Mouse (Mus musculus) bone marrow macrophage, adult 2 months (primary cell): ENCODE results near the gene Yy1. TPM values are rescaled to one million over a fixed set of nuclear protein-coding genes. Genes with fewer than 3 reads are reported as not detected.

ENCODE experiments used
- H3K27ac ChIP-seq: 2 replicates; pipeline ENCODE4 v1.5.1; 2012; ENCODE audit warnings: low read depth, low read length; ENCODE audit not compliant: insufficient read depth
- H3K4me1 ChIP-seq: 2 replicates; pipeline ENCODE4 v1.6.1; 2012; ENCODE audit warnings: low read length; ENCODE audit not compliant: control insufficient read depth, insufficient read depth
- H3K4me3 ChIP-seq: 2 replicates; pipeline ENCODE4 v1.5.1; 2012; ENCODE audit warnings: mild to moderate bottlenecking, low read length, moderate library complexity; ENCODE audit not compliant: insufficient read depth
- CTCF ChIP-seq: IDR thresholded peaks from 2 replicates; pipeline ENCODE4 v1.5.1; 2012; ENCODE audit warnings: low read depth, mild to moderate bottlenecking, low read length, moderate library complexity
- POLR2A ChIP-seq: IDR thresholded peaks from 2 replicates; pipeline ENCODE4 v1.6.1; 2012; ENCODE audit warnings: mild to moderate bottlenecking, low read depth, low read length, borderline replicate concordance
- polyA plus RNA-seq: library from polyadenylated mRNA; stranded (reverse); fragments of >200 nt; gene quantifications from 2 replicates; pipeline ENCODE4 v1.2.4, GENCODE M21; 2012; ENCODE audit not compliant: missing spikeins, insufficient read depth, insufficient read length

Gene Yy1
- polyA plus RNA-seq, 1 experiment, result 77.7 TPM

DNA sequence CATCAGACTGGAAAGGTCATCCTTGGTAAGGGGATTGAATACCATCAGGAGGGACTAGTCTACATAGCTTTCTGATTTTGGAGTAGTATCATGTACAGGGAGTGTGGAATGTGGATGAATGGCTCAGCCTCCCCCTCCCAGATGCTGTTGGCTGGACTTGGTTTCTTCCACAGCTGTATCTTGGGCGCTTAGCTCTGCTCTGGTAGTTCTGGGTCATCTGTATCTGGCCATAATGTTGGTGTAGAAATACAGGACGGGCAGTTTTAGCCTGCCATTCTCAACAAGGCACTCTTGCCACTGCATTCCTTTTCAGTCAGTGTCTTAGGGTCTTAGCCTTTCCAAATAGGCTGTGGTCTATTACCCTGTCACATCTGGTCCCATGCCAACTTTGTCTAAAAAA, 8.8 kb downstream of the Yy1 start:
- H3K27ac ChIP-seq, result no peak overlapping the region
- H3K4me1 ChIP-seq, result peaks cover 29% of the 10 kb centered on the region
- H3K4me3 ChIP-seq, result no peak overlapping the region
- no peak for TF ChIP-seq POLR2A
- no peak for TF ChIP-seq CTCF

GRCm38 (mm10) chr12:108804388-108804787, 11.6 kb downstream of the Yy1 start:
- no peak overlapping the region for H3K4me3 ChIP-seq
- no peak overlapping the region for H3K27ac ChIP-seq
- TF ChIP-seq CTCF, result no peak
- TF ChIP-seq POLR2A, result no peak
- peaks cover 41% of the 10 kb centered on the region for H3K4me1 ChIP-seq

GRCm38 (mm10) chr12:108808465-108808864, 15.7 kb downstream of the Yy1 start:
- TF ChIP-seq CTCF (no peak), POLR2A (no peak)

GRCm38 (mm10) chr12:108809771-108810170, 17.0 kb downstream of the Yy1 start:
- Histone ChIP-seq H3K27ac (no peak overlapping the region), H3K4me1 (peaks cover 26% of the 10 kb centered on the region), H3K4me3 (no peak overlapping the region)
- TF ChIP-seq CTCF, result no peak
- TF ChIP-seq POLR2A, result no peak

More at GRCm38 (mm10) chr12:108808465-108808864, 15.7 kb downstream of the Yy1 start:
- Histone ChIP-seq H3K4me3 (no peak overlapping the region), H3K27ac (no peak overlapping the region), H3K4me1 (peaks cover 32% of the 10 kb centered on the region)

DNA sequence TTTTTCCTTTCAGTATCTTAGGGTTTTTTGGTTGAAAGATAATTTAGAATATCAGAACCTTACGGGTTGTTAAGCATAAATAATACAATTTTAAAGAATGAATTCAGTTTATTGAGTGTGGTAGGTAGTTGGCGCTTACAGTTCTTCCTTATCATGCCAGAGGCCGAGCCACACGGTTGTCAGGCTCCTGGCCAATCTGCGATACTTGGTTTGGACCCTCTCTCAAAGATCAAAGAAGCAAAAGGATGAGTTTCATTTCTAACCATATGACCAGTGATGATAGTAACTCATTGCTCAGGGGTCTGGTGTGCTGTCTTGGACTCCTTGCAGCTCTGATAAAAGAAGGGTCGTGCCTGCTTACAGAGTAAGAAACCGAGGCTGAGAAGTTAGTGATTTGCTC, 17.5 kb downstream of the Yy1 start:
- H3K4me1 ChIP-seq, result peaks cover 26% of the 10 kb centered on the region
- TF ChIP-seq POLR2A (no peak), CTCF (no peak)
- no peak overlapping the region for H3K4me3 ChIP-seq
- no peak overlapping the region for H3K27ac ChIP-seq

DNA sequence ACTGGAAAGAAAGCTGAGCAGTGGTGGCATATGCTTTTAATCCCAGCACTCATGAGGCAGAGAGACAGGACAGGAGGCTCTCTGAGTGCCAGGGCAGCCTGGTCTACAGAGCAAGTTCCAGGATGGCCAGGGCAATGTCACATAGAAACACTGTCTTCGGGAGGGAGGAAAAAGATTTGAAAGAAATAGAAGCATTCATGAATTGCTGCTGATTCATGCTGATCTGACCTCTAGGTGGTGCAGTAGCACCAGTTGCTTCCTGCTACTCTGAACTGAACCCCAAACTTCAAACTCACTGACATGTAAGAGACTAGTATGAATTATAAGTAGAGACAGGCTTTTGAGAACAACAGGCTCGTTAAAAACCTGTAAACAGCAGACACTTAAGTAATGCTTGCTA, 18.4 kb downstream of the Yy1 start:
- Histone ChIP-seq H3K27ac (no peak overlapping the region), H3K4me1 (peaks cover 24% of the 10 kb centered on the region), H3K4me3 (no peak overlapping the region)
- no peak for TF ChIP-seq CTCF
- no peak for TF ChIP-seq POLR2A

- no peak overlapping the region for H3K27ac ChIP-seq
- peaks cover 24% of the 10 kb centered on the region for H3K4me1 ChIP-seq
- TF ChIP-seq CTCF, result no peak
- TF ChIP-seq POLR2A, result no peak
- no peak overlapping the region for H3K4me3 ChIP-seq
Measured at GRCm38 (mm10) chr12:108812463-108812862, 19.7 kb downstream of the Yy1 start.

- peaks cover 8% of the 10 kb centered on the region for H3K4me1 ChIP-seq
- H3K4me3 ChIP-seq, result no peak overlapping the region
- TF ChIP-seq CTCF, result no peak
- no peak for TF ChIP-seq POLR2A
- H3K27ac ChIP-seq, result no peak overlapping the region
Measured at GRCm38 (mm10) chr12:108814470-108814869, 21.7 kb downstream of the Yy1 start.

DNA sequence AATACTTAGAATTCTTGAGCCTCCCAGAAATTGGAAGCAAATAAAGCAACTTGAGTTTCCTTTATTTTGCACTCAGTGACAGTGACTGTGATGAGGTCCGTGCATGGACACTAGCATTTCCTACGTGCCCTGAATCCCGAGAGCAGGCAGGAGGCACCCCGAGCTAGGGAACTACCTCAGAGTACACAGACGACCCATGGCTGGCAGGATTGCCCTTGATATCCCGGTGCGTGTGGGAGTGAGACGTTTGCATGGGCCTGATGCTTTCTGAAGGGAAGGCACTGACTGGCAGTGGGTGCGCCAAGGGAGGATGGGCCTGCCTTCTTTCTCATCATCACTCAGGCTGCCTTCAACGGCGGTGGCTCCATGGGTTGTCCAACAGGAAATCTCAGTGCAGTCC, 23.8 kb downstream of the Yy1 start:
- no peak overlapping the region for H3K4me3 ChIP-seq
- H3K4me1 ChIP-seq, result peaks cover under 1% of the 10 kb centered on the region; the same call in 1 of the 2 replicates
- H3K27ac ChIP-seq, result no peak overlapping the region
- TF ChIP-seq POLR2A, result no peak
- TF ChIP-seq CTCF, result no peak

- Histone ChIP-seq H3K27ac (no peak overlapping the region), H3K4me1 (no peaks in the 10 kb centered on the region), H3K4me3 (no peak overlapping the region)
- TF ChIP-seq POLR2A, result no peak
- TF ChIP-seq CTCF, result no peak
Measured at GRCm38 (mm10) chr12:108820461-108820860, 27.7 kb downstream of the Yy1 start.

GRCm38 (mm10) chr12:108823036-108823435, 30.3 kb downstream of the Yy1 start:
- no peak overlapping the region for H3K27ac ChIP-seq
- no peak overlapping the region for H3K4me3 ChIP-seq
- no peak for TF ChIP-seq POLR2A
- no peak for TF ChIP-seq CTCF
- no peaks in the 10 kb centered on the region for H3K4me1 ChIP-seq

DNA sequence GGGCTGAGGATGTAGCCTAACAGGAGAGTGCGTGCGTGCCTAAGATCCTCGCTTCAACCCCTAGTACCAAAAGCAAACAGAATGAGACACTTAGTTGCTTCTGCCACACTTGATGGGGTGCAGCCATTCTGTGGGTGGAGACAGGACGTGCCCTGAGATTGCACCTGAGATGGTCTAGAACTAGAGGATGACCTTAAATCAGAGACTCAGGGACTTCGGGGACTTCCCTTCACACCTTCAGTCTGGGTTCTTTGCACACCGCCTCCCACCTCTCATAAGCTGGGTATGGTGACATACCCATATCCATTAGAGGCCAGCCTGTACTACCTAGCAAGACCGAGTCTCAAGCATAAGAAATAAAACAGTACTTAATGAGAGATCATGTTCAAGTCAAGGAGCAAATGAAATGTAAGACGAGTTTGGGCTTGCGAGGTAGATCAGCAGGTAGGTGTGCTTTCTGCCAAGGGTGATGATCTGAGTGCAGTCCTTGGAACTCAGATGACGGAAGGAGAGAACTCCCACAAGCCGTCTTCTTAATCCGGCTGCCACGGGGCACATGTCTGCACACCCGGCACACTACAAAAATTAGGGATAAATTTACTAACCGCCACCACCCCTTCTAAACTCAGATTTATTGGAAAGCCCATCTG, 31.6 kb downstream of the Yy1 start:
- no peak for TF ChIP-seq CTCF
- TF ChIP-seq POLR2A, result no peak
- Histone ChIP-seq H3K27ac (no peak overlapping the region), H3K4me1 (no peaks in the 10 kb centered on the region), H3K4me3 (no peak overlapping the region)
